Mouse (Mus musculus) R1 (cell line): ENCODE measurements around the gene Pigh.

Experiments
- DNase-seq: peaks from one replicate; pipeline ENCODE4 v3.0.0-alpha.2; 2018; ENCODE audit warnings: low read depth, low spot score

Pigh gene

GRCm38 (mm10) chr12:79067526-79067925, 21.9 kb downstream of the Pigh start:
- DNase-seq, result no peak

- DNase-seq, result no peak
Observed at GRCm38 (mm10) chr12:79066431-79066830, 23.0 kb downstream of the Pigh start.

- no peak for DNase-seq
Observed at GRCm38 (mm10) chr12:79064451-79064850, 25.0 kb downstream of the Pigh start.

GRCm38 (mm10) chr12:79060766-79061652, 28.4 kb downstream of the Pigh start:
- DNase-seq, result no peak

- no peak for DNase-seq
Observed at GRCm38 (mm10) chr12:79060134-79060533, 29.3 kb downstream of the Pigh start.

GRCm38 (mm10) chr12:79059573-79059972, 29.9 kb downstream of the Pigh start:
- no peak for DNase-seq

- DNase-seq, result peak; percentile 72
Observed at GRCm38 (mm10) chr12:79055276-79055675, 34.2 kb downstream of the Pigh start.

- no peak for DNase-seq
Observed at GRCm38 (mm10) chr12:79052073-79052472, 37.4 kb downstream of the Pigh start.

- no peak for DNase-seq
Observed at GRCm38 (mm10) chr12:79050545-79051212, 38.8 kb downstream of the Pigh start.

GRCm38 (mm10) chr12:79049807-79050206, 39.6 kb downstream of the Pigh start:
- DNase-seq, result no peak

GRCm38 (mm10) chr12:79048898-79049297, 40.6 kb downstream of the Pigh start:
- DNase-seq, result no peak

- DNase-seq, result no peak
Observed at GRCm38 (mm10) chr12:79047203-79047602, 42.2 kb downstream of the Pigh start.

GRCm38 (mm10) chr12:79046171-79046570, 43.3 kb downstream of the Pigh start:
- DNase-seq, result no peak

- DNase-seq, result no peak
Observed at GRCm38 (mm10) chr12:79044668-79045067, 44.8 kb downstream of the Pigh start.

- peak; percentile 78 for DNase-seq
Observed at GRCm38 (mm10) chr12:79041436-79041835, 48.0 kb downstream of the Pigh start.

- DNase-seq, result no peak
Observed at GRCm38 (mm10) chr12:79040201-79040827, 49.1 kb downstream of the Pigh start.

- no peak for DNase-seq
Observed at GRCm38 (mm10) chr12:79039708-79040107, 49.7 kb downstream of the Pigh start.

GRCm38 (mm10) chr12:79035349-79035748, 54.1 kb downstream of the Pigh start:
- DNase-seq, result peak; percentile 84

GRCm38 (mm10) chr12:79034331-79034730, 55.1 kb downstream of the Pigh start:
- DNase-seq, result peak; percentile 85
